Mouse (Mus musculus) limb, embryonic 12.5 days (tissue): Measurements from ENCODE around the gene Gba. TPM values are rescaled to one million over a fixed set of nuclear protein-coding genes. Genes with fewer than 3 reads are reported as not detected.
"Not testable (repeated sequence)": the region's sequence is repeated elsewhere in the genome, so short reads cannot be mapped to it uniquely, and the experiment has no call there.

Experiments used
- ATAC-seq: fragments of 200-750 bp; cut with Nextera tagmentation; 2 replicates; pipeline ENCODE4 v1.8.0; 2017; ENCODE audit warnings: low read depth, moderate TSS enrichment; ENCODE audit not compliant: insufficient number of reproducible peaks, insufficient read depth, low FRiP score, low TSS enrichment
- H3K27ac ChIP-seq: fragments of 300-500 bp; sonication (generic); 2 replicates; pipeline ENCODE4 v1.5.1; 2016; ENCODE audit warnings: mild to moderate bottlenecking, moderate library complexity
- H3K27me3 ChIP-seq: fragments of 300-500 bp; sonication (generic); 2 replicates; pipeline ENCODE4 v1.6.1; 2016; ENCODE audit warnings: mild to moderate bottlenecking, moderate library complexity
- H3K36me3 ChIP-seq: fragments of 300-500 bp; sonication (generic); 2 replicates; pipeline ENCODE4 v1.6.1; 2016; ENCODE audit warnings: mild to moderate bottlenecking, moderate library complexity
- H3K4me1 ChIP-seq: fragments of 300-500 bp; sonication (generic); replicated peaks from 2 replicates; pipeline ENCODE4 v1.6.1; 2016
- H3K4me2 ChIP-seq: fragments of 300-500 bp; sonication (generic); 2 replicates; pipeline ENCODE4 v1.6.1; 2016; ENCODE audit warnings: mild to moderate bottlenecking, moderate library complexity
- H3K4me3 ChIP-seq: fragments of 300-500 bp; sonication (generic); replicated peaks from 2 replicates; pipeline ENCODE4 v1.5.1; 2016; ENCODE audit warnings: mild to moderate bottlenecking
- H3K9ac ChIP-seq: fragments of 300-500 bp; sonication (generic); replicated peaks from 2 replicates; pipeline ENCODE4 v1.6.1; 2016; ENCODE audit warnings: mild to moderate bottlenecking, moderate library complexity
- H3K9me3 ChIP-seq: fragments of 300-500 bp; sonication (generic); 2 replicates; pipeline ENCODE4 v1.6.1; 2016; ENCODE audit warnings: mild to moderate bottlenecking, moderate library complexity
- WGBS: fragments of 180-500 bp; shearing (Covaris S2); methylation state at CpG from one replicate; pipeline ENCODE4 v1.1.7; 2016; 5-methylcytosine and 5-hydroxymethylcytosine counted together
- polyA plus RNA-seq: library from polyadenylated mRNA; unstranded; fragments of >200 nt; fragmentation: Nextera tagmentation; extraction: Ambion mirVana; gene quantifications from 2 replicates; pipeline ENCODE4 v1.2.1, GENCODE M21; 2016

Gba gene
- polyA plus RNA-seq = 26.3 and 28.8 TPM in 2 replicates

DNA sequence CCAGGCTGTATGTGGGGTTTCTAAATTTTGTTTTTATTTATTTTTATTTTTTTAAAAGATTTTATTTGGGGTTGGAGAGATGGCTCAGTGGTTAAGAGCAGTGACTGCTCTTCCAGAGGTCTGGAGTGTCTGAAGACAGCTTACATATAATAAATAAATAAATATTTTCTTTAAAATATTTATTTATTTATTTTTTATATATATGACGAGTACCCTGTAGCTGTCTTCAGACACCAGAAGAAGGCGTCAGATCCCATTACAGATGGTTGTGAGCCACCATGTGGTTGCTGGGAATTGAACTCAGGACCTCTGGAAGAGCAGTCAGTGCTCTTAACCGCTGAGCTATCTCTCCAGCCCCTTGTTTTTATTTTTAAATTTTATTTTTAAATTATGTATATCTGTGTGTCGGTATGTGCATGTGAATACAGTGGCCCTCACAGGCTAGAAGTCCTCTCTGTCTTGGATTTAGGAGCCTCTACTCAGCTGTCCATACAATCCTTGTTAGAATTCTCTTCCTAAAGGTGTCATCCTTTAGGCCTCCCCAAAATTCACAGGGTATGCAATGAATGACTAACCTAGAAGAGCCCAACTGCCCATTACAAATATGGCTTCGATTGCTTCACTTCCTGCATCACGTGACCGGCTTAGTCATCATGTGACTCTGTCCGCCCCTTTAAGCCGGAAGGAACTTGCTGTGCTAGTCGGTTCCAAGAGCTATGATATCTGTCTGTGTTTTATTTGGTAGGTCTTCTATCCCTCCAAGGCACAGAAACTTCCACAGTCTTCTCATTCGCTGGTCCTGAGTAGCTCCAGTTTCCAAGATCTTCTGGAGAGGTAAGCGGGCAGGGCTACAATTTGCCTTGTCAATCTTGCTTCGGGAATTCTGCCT, at the start of gene Gba:
Gene Gba (plus strand): TSS at position 676 of the 889 bp plus-strand sequence.
- no peak within 1 kb of the TSS for H3K27ac ChIP-seq
- peak; percentile 77 for ATAC-seq
- H3K4me2 ChIP-seq = peak within 1 kb of the TSS; percentile 55
- no peaks in the 10 kb centered on the region for H3K9me3 ChIP-seq
- H3K4me1 ChIP-seq = peaks cover 5% of the 10 kb centered on the region
- peaks cover 24% of the 10 kb centered on the region for H3K36me3 ChIP-seq
- peak within 1 kb of the TSS; percentile 51 for H3K4me3 ChIP-seq
- H3K9ac ChIP-seq = peak within 1 kb of the TSS; percentile 46; the same call in 1 of the 2 replicates
- WGBS = 29% methylated on average over 13 of the region's 13 CpGs
- H3K27me3 ChIP-seq = no peaks in the 10 kb centered on the region

DNA sequence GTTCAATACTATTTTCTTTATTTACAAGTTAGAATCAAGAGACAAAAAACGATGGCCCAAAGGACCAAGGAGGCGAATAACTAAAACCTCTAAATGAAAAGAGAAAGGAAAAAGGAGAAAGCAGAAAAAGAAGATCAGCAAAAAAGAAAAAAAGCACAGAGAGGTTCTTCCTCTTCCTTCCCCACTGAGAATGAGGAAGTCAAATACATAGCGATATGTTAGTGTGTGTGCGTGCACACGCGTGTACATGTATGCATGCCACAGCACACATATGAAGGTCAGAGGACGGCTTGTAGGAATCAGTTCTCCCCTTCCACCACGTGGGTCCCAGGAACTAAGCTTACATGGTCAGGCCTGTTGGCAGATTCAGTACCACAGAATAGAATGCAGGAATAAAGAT, 45.8 kb upstream of the Gba start:
- no peaks in the 10 kb centered on the region for H3K9me3 ChIP-seq
- no peaks in the 10 kb centered on the region for H3K36me3 ChIP-seq
- peaks cover 12% of the 10 kb centered on the region for H3K4me1 ChIP-seq
- ATAC-seq = no peak
- 85% methylated on average over 8 of the region's 8 CpGs for WGBS
- no peak overlapping the region for H3K4me2 ChIP-seq
- no peak overlapping the region for H3K9ac ChIP-seq
- H3K27me3 ChIP-seq = peaks cover 48% of the 10 kb centered on the region
- no peak overlapping the region for H3K4me3 ChIP-seq
- no peak overlapping the region for H3K27ac ChIP-seq

DNA sequence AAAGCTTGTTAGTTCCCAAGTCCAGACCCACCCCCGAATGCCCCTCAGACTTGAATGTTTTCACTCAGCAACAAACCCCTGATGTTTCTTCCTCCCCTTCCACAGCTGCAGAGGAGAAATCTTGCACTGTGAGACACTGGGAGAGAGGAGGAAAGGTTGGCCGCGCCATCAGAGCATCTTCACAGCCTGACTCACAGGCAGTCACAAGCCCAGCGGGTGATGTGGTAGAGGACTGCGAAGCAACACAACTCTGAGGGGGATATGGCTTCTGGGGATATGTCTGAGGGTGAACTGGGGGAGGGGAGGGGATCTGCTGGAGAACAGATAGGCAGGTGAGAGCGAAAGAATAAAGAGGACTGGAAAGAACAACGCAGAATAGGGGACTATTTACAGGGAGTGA, 44.1 kb upstream of the Gba start:
- Histone ChIP-seq H3K27ac (no peak overlapping the region), H3K4me3 (0 out of 2 replicates have a peak overlapping the region, but pooled peaks have one; percentile 59), H3K27me3 (peaks cover 37% of the 10 kb centered on the region), H3K36me3 (no peaks in the 10 kb centered on the region), H3K9me3 (no peaks in the 10 kb centered on the region), H3K9ac (no peak overlapping the region), H3K4me2 (peak overlapping the region; percentile 98; the same call in 1 of the 2 replicates), H3K4me1 (peaks cover 12% of the 10 kb centered on the region)
- ATAC-seq = no peak
- 18% methylated on average over 7 of the region's 7 CpGs for WGBS

- H3K9ac ChIP-seq = no peak overlapping the region; the same call in 1 of the 2 replicates
- H3K9me3 ChIP-seq = no peaks in the 10 kb centered on the region
- peaks cover 16% of the 10 kb centered on the region for H3K4me1 ChIP-seq
- peak overlapping the region; percentile 59 for H3K4me3 ChIP-seq
- ATAC-seq = no peak
- H3K27me3 ChIP-seq = peaks cover 35% of the 10 kb centered on the region
- peak overlapping the region; percentile 98 for H3K4me2 ChIP-seq
- no peak overlapping the region for H3K27ac ChIP-seq
- WGBS = 2% methylated on average over 13 of the region's 13 CpGs
- no peaks in the 10 kb centered on the region for H3K36me3 ChIP-seq
These were observed 43.5 kb upstream of the Gba start for GRCm38 (mm10) chr3:89159211-89159610.

DNA sequence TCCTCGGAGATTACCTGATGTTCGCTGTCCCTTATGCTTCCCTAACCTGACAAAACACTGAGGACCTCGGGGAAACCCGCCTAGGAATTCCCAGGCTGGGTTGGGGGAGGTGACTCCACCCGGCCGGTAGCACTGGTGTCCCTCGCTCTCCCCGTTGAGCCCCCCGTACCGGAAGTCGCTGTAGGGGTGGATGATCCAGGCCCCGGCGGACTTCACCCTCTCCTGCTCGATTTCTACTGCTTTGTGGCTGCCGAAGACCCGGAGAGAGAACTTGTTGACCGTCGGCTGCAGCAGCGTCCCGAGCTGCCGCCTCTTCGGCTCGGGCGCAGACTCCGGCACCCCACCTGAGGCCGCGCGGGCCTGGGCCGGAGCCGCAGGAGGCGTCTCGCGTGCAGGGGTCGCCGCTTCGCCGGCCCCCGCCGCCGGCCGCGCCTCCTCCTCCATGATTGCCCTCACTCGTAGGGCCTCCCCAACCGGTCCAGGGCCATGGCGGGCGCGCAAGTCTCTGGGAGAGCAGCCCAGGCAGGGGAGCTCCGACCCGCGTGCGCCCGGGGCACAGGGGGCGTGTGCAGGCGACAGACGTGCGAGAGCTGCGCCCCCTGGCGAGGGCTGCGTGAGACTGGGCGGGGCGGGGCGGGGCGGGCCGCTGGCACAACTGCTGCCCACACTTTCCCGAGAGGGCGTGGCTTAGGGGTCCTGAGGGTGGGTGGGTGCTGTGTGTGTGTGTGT, 42.9 kb upstream of the Gba start, which contains the start of gene Hcn3:
Gene Hcn3 (minus strand): TSS at position 581 of the 729 bp plus-strand sequence.
- Histone ChIP-seq H3K4me2 (peak within 1 kb of the TSS; percentile 98), H3K9ac (peak within 1 kb of the TSS; percentile 40; the same call in 1 of the 2 replicates), H3K4me1 (peaks cover 16% of the 10 kb centered on the region), H3K36me3 (no peaks in the 10 kb centered on the region), H3K27ac (no peak within 1 kb of the TSS), H3K27me3 (peaks cover 34% of the 10 kb centered on the region), H3K9me3 (no peaks in the 10 kb centered on the region), H3K4me3 (peak within 1 kb of the TSS; percentile 59)
- WGBS = under 1% methylated on average over 57 of the region's 66 CpGs
- peak; percentile 63 for ATAC-seq

GRCm38 (mm10) chr3:89161207-89161606, 41.5 kb upstream of the Gba start:
- H3K27ac ChIP-seq, H3K9me3 ChIP-seq, H3K4me3 ChIP-seq, ATAC-seq, H3K36me3 ChIP-seq, H3K9ac ChIP-seq, H3K4me2 ChIP-seq: not testable (repeated sequence)
- Histone ChIP-seq H3K4me1 (peaks cover 26% of the 10 kb centered on the region), H3K27me3 (peaks cover 34% of the 10 kb centered on the region)

DNA sequence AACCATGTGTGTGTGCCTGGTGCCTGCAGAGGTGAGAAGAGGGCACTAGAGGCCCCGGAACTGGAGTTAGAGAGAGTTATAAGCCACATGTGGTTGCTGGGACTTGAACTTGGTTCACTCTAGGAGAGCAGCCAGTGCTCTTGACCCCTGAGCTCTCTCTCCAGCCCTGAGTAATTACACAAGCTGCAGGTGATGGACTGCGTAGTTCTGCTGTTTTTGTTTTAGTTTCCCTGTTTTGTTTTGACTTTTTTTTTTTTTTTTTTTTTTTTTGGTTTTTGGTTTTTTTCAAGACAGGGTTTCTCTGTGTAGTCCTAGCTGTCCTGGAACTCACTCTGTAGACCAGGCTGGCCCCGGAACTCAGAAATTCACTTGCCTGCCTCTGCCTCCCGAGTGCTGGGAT, 40.9 kb upstream of the Gba start:
- WGBS = 81% methylated on average over 4 of the region's 4 CpGs
- no peak for ATAC-seq
- Histone ChIP-seq H3K27me3 (peaks cover 34% of the 10 kb centered on the region), H3K4me2 (no peak overlapping the region), H3K9me3 (no peaks in the 10 kb centered on the region), H3K36me3 (peaks cover 6% of the 10 kb centered on the region; the same call in 1 of the 2 replicates), H3K4me1 (peaks cover 31% of the 10 kb centered on the region), H3K9ac (no peak overlapping the region), H3K27ac (no peak overlapping the region), H3K4me3 (no peak overlapping the region)

- Histone ChIP-seq H3K9me3 (no peaks in the 10 kb centered on the region), H3K27me3 (peaks cover 22% of the 10 kb centered on the region), H3K4me3 (no peak overlapping the region), H3K27ac (no peak overlapping the region), H3K4me2 (no peak overlapping the region), H3K36me3 (peaks cover 17% of the 10 kb centered on the region), H3K4me1 (peaks cover 31% of the 10 kb centered on the region), H3K9ac (no peak overlapping the region)
- WGBS = 70% methylated on average over 1 of the region's 1 CpGs
- no peak for ATAC-seq
These were observed 39.6 kb upstream of the Gba start for GRCm38 (mm10) chr3:89163123-89163522.

DNA sequence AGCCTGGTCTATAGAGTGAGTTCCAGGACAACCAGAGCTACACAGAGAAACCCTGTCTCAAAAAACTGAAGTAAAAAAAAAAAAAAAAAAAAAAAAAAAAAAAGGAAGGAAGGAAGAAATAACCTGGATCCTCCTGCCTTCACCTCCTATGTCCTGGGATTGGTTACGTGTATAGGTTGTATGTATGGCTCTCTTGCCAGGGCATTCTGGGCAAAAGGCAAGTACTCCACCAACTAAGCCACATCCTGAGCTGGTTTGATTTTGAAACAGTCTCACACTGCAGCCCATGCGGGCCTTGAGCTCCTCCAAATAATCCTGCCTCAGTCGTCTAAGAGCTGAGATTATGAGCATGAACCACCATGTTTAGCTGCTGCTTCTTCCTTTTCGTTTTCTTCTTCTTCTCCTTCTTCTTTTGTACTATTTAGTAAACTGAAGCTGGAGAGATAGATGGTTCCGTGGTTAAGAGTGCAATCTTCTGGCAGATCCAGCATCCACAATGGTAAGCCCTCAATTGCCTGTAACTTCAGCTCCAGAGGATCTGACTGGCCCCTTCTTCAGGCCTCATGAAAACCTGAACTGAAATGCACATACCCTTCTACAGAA, 39.0 kb upstream of the Gba start:
- peaks cover 24% of the 10 kb centered on the region for H3K36me3 ChIP-seq
- H3K27me3 ChIP-seq = peaks cover 16% of the 10 kb centered on the region
- WGBS = 81% methylated on average over 5 of the region's 5 CpGs
- H3K4me2 ChIP-seq = peak overlapping the region; percentile 70
- H3K9ac ChIP-seq = no peak overlapping the region
- H3K9me3 ChIP-seq = no peaks in the 10 kb centered on the region
- peak overlapping the region; percentile 93 for H3K4me3 ChIP-seq
- no peak for ATAC-seq
- peaks cover 31% of the 10 kb centered on the region for H3K4me1 ChIP-seq
- no peak overlapping the region; the same call in 1 of the 2 replicates for H3K27ac ChIP-seq

- H3K9me3 ChIP-seq = no peaks in the 10 kb centered on the region
- H3K4me2 ChIP-seq = peak within 1 kb of the TSS; percentile 70
- WGBS = under 1% methylated on average over 62 of the region's 79 CpGs
- peak within 1 kb of the TSS; percentile 93 for H3K4me3 ChIP-seq
- peak; percentile 93 for ATAC-seq
- H3K27ac ChIP-seq = peak within 1 kb of the TSS; percentile 98
- H3K36me3 ChIP-seq = peaks cover 33% of the 10 kb centered on the region
- H3K27me3 ChIP-seq = peaks cover 6% of the 10 kb centered on the region
- peak within 1 kb of the TSS; percentile 98 for H3K9ac ChIP-seq
- H3K4me1 ChIP-seq = peaks cover 25% of the 10 kb centered on the region
These were observed 38.0 kb upstream of the Gba start, which contains the start of gene Clk2 for GRCm38 (mm10) chr3:89164506-89165267. TSS of gene Clk2 (plus strand) at chr3:89164795.
